ENCODE assay signal across 8 mouse cellular contexts in the genomic region with DNA sequence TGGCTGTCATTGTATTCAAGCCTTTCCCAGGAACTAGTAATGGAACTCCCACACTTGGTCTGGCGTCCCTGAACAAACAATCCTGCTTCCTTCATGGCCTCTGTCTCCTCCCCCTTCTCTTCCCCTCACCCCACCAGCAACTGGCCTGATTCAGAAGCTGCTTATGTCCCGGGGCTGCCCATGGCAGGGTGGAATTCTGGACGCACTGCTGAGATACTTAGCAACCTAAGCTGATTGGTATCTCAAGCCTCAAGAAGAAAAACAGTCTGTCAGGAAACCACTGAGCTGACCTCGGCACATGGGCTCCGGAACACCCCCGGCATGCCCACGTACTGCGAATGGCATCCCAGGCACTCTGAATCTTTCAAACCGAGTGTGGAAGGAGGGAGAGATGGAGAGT. TPM values are rescaled to one million over a fixed set of nuclear protein-coding genes. Genes with fewer than 3 reads are reported as not detected.
DNase-seq lines count a peak whose midpoint lies in the region; ATAC-seq lines count a peak whose summit lies in the region.

No protein-coding gene starts in this region.

- no peak overlapping the region for H3K9ac ChIP-seq in embryonic facial prominence, embryonic 11.5 days (replicated peaks; ENCODE audit: low read length)
- H3K9ac ChIP-seq in intestine, embryonic 15.5 days: no peak overlapping the region

- no peaks in the 10 kb centered on the region for H3K27me3 ChIP-seq in embryonic facial prominence, embryonic 11.5 days (ENCODE audit: control insufficient read depth, insufficient read depth, low read length)
- H3K27me3 ChIP-seq in intestine, embryonic 15.5 days (replicated peaks): no peaks in the 10 kb centered on the region

- no peak overlapping the region for H3K4me2 ChIP-seq in embryonic facial prominence, embryonic 11.5 days (ENCODE audit: low read depth, low read length)
- H3K4me2 ChIP-seq in intestine, embryonic 15.5 days (replicated peaks): no peak overlapping the region

- H3K36me3 ChIP-seq in embryonic facial prominence, embryonic 11.5 days (replicated peaks; ENCODE audit: control insufficient read depth, insufficient read depth, low read depth, low read length): no peaks in the 10 kb centered on the region; the same call in 1 of the 2 replicates
- no peaks in the 10 kb centered on the region for H3K36me3 ChIP-seq in intestine, embryonic 15.5 days

- H3K4me1 ChIP-seq in embryonic facial prominence, embryonic 11.5 days (ENCODE audit: control insufficient read depth, insufficient read depth, low read length): no peaks in the 10 kb centered on the region; the same call in 1 of the 2 replicates
- peaks cover 19% of the 10 kb centered on the region; the same call in 1 of the 2 replicates for H3K4me1 ChIP-seq in intestine, embryonic 15.5 days (replicated peaks)

- no peak overlapping the region for H3K4me3 ChIP-seq in embryonic facial prominence, embryonic 11.5 days (ENCODE audit: low read depth, low read length)
- H3K4me3 ChIP-seq in intestine, embryonic 15.5 days (replicated peaks): no peak overlapping the region

- ATAC-seq in embryonic facial prominence, embryonic 11.5 days (replicated peaks; ENCODE audit: insufficient number of reproducible peaks, low FRiP score, low TSS enrichment, low read depth): peak; percentile 20; the same call in 1 of the 2 replicates
- peak; percentile 45; the same call in 1 of the 2 replicates for ATAC-seq in intestine, embryonic 15.5 days
- peak; percentile 50 for ATAC-seq in megakaryocyte progenitor cell, adult 5-6 weeks (replicated peaks; ENCODE audit: poor library complexity)

- H3K27ac ChIP-seq in embryonic facial prominence, embryonic 11.5 days (replicated peaks; ENCODE audit: low read depth, low read length): peak overlapping the region; percentile 65
- no peak overlapping the region for H3K27ac ChIP-seq in intestine, embryonic 15.5 days

- 51% methylated on average over 9 of the region's 9 CpGs for WGBS in embryonic facial prominence, embryonic 11.5 days
- WGBS in intestine, embryonic 15.5 days: 39% methylated on average over 9 of the region's 9 CpGs

- peak; percentile 12 for DNase-seq in kidney, adult 11 months
- no peak for DNase-seq in kidney, adult 18-20 months
- peak; percentile 35 for DNase-seq in embryonic facial prominence, embryonic 11.5 days (ENCODE audit: low spot score)
- no peak for DNase-seq in cerebellum, postnatal 36 days
- no peak for DNase-seq in cerebellum, postnatal 4 days (ENCODE audit: low spot score in 2 of 2)
- DNase-seq in gastrocnemius, postnatal 10 days: no peak

- no peaks in the 10 kb centered on the region for H3K9me3 ChIP-seq in embryonic facial prominence, embryonic 11.5 days (replicated peaks; ENCODE audit: control insufficient read depth, low read length)
- no peaks in the 10 kb centered on the region for H3K9me3 ChIP-seq in intestine, embryonic 15.5 days

RNA-seq across cellular contexts. Expression of a gene that starts 7.8 kb away (rescaled TPM):
- 4.7 and 4.8 TPM in 2 replicates for polyA plus RNA-seq in embryonic facial prominence, embryonic 11.5 days (2014; fragmentation: Nextera tagmentation; extraction: Ambion mirVana)
- 6.7 and 6.8 TPM in 2 replicates for polyA plus RNA-seq in intestine, embryonic 15.5 days (2015; fragmentation: Nextera tagmentation; extraction: Ambion mirVana)
- 12.9 and 16.5 TPM in 2 replicates for total RNA-seq in megakaryocyte progenitor cell, adult 5-6 weeks (2015)
- total RNA-seq in megakaryocyte progenitor cell, adult 5-6 weeks (2017): 10.0 and 12.0 TPM in 2 replicates
- 1 to 10 TPM; 1.4 to 2.0 TPM for total RNA-seq in gastrocnemius, postnatal 10 days (2021)

RNA-seq across cellular contexts. Expression of a gene that starts 20.2 kb away (rescaled TPM):
- 177 and 184 TPM in 2 replicates for polyA plus RNA-seq in embryonic facial prominence, embryonic 11.5 days (2014; fragmentation: Nextera tagmentation; extraction: Ambion mirVana)
- polyA plus RNA-seq in intestine, embryonic 15.5 days (2015; fragmentation: Nextera tagmentation; extraction: Ambion mirVana): 150 and 159 TPM in 2 replicates
- 0.59 and 0.79 TPM in 2 replicates for total RNA-seq in megakaryocyte progenitor cell, adult 5-6 weeks (2015)
- total RNA-seq in megakaryocyte progenitor cell, adult 5-6 weeks (2017): 0.37 and 1.6 TPM in 2 replicates
- total RNA-seq in gastrocnemius, postnatal 10 days (2021): 100 to 1,000 TPM; 202 to 254 TPM

RNA-seq across cellular contexts. Expression of a gene that starts 53.9 kb away (rescaled TPM):
- polyA plus RNA-seq in embryonic facial prominence, embryonic 11.5 days (2014; fragmentation: Nextera tagmentation; extraction: Ambion mirVana): 0.28 TPM in 1 of 2 replicates, not detected in the other
- polyA plus RNA-seq in intestine, embryonic 15.5 days (2015; fragmentation: Nextera tagmentation; extraction: Ambion mirVana): not detected in 2 replicates
- total RNA-seq in megakaryocyte progenitor cell, adult 5-6 weeks (2015): 0.37 and 0.85 TPM in 2 replicates
- total RNA-seq in megakaryocyte progenitor cell, adult 5-6 weeks (2017): not detected in 2 replicates
- under 1 TPM in 1 of 2 experiments, not detected in 1; 0.45 TPM for total RNA-seq in gastrocnemius, postnatal 10 days (2021)

Comparison
In these comparisons a context has a peak if more than half of its experiments do, and no peak if none do; other contexts are left out.
1. DNase-seq: peak in kidney, adult 11 months (single experiment) and embryonic facial prominence, embryonic 11.5 days (single experiment); none in kidney, adult 18-20 months (single experiment), cerebellum, postnatal 36 days (0 of 2), cerebellum, postnatal 4 days (0 of 2) and gastrocnemius, postnatal 10 days (single experiment).
2. RNA of a gene that starts 20.2 kb away (total RNA-seq): 202 to 254 TPM in gastrocnemius, postnatal 10 days; 0.37 to 1.6 TPM in megakaryocyte progenitor cell, adult 5-6 weeks; every median in the first group is over 10 times any median in the second.
3. Peak in every context shown above with its lines, with median percentiles within 50 percentile points of each other: ATAC-seq.